Mouse (Mus musculus): ENCODE data around the gene Gm10639.

- TF ChIP-seq POLR2A (IDR thresholded peaks at IDR 0.05; ENCODE audit: borderline replicate concordance, insufficient read depth, low read length) (no peak), CTCF (IDR thresholded peaks at IDR 0.05; ENCODE audit: borderline replicate concordance, insufficient read depth, low read depth, low read length) (no peak)
Measured at GRCm38 (mm10) chr9:78314696-78315095, 25.0 kb downstream of the Gm10639 start, which contains the start of gene Omt2a.
